Mouse (Mus musculus) frontal cortex, adult (tissue): Measurements from ENCODE around the gene Adam10.

Experiments
- ATAC-seq: cut with Nextera tagmentation; 2 replicates; pipeline ENCODE4 v1.9.2; 2017; ENCODE audit warnings: mild to moderate bottlenecking, moderate library complexity, mixed read lengths; ENCODE audit not compliant: low TSS enrichment

Adam10 gene

GRCm38 (mm10) chr9:70788705-70789104, 109.9 kb downstream of the Adam10 start:
- peak; percentile 93 for ATAC-seq

- ATAC-seq: no peak
Observed at GRCm38 (mm10) chr9:70790621-70791020, 111.8 kb downstream of the Adam10 start.

DNA sequence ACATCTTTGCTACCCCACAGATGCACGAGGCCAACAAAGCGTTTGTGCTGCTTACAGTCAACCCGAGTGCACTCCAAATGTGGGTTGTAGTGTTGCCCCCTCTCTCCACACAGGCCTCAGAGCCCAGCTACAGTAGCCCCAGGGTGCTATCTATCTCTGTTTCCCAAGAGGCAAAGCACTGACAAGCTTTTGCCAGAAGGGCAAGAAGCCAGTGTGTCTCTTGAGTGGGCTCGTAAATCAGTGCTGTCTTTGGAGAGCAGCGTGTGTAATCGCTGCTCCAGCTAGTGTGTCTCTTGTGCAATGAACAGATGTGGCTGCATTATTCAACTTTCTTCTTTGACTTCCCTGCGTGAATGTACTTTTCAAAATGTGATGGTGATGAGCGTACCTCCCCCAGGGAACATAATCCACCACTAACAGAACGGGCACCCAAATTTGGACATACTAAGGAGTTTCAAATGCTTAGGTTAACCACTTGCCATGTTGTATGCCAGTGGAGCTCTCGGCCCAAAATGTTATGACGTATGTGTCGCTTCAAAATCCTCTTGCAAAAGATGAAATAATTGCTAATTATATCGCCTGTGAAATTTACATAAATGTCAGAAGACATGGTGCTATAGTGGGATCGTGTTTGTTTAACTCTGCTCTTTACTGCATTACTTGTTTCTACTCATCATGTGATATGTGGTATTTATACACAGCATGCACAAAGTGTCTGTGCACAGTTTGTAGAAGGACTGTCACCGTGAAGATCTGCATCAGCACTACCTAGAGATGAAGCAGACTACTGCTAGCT, 116.0 kb downstream of the Adam10 start:
- ATAC-seq: peak; percentile 75

GRCm38 (mm10) chr9:70795439-70795757, 116.6 kb downstream of the Adam10 start:
- no peak for ATAC-seq

DNA sequence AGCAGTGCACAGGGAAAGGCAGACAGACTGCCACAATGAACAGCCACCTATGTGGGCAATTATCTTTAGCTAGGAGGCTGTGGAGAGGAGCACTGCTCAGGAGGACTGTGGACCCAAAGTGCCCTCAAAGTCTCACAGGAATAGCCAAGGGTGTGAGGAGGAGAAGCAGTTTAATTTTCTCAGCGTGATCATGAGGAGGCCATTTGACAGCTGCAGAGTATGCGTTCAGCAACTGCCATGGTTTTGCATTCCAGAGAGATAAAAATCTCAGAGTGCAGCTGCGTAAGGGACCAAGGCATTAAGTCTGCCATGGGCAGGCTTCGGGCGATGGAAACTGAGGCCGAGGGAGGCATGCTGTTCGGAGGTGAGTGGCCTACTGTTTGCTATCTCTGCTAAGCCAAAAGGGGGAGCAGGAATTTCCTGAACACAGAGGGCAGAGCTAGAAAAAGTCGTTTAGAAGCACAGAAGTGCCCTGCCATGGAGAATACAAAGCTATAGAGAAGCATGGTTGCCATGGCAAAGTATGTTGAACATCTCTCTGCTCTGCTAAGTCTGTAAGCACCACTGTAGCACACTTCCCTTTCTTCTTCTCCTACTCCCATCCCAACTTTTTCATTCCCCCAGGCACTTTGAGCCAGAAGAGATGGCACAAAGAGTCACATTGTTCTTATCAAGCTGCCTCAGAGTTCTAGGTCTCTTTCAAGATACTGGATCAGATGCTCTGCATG, 122.0 kb downstream of the Adam10 start:
- no peak for ATAC-seq

GRCm38 (mm10) chr9:70801761-70802160, 123.0 kb downstream of the Adam10 start:
- no peak for ATAC-seq

DNA sequence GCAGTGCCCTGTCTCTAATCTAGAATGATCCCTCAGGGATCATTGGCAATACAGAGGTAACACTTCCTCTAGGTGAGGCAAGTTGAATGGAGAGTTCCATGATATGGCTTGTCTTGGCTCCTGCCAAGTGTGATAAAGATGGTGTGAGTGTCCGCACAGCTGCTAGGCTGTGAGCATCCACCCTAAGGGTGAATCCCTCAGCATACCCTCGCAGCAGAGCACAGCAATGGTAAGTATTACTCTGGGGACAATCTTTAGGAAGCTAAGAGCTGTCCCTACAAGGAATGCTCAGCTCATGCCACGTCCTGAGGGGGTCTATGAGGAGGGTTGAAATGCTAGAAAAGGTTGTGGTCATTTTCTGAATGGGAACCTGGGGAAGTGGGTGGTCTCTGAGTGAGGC, 124.0 kb downstream of the Adam10 start:
- ATAC-seq: no peak

GRCm38 (mm10) chr9:70806069-70806468, 127.3 kb downstream of the Adam10 start:
- ATAC-seq: no peak

DNA sequence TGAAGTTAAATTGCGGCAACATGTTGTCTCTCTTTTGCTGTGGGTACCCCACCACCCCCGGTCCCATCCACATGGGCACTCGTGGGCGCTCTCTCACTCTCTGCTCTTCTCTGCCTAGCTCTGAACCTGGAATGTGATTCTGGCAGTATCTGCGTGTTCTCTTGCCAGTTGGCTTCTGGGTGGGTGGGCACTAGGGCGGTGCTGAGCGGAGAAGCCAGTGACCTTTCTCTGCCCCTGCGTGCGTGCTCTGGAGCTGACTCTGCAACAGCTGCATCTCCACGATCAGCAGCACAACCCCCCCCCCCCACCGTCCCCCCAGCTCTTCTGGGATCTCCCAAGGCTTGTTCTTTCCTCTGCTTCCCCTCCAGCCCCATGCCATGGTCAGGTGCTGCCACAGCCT, 128.9 kb downstream of the Adam10 start:
- no peak for ATAC-seq

DNA sequence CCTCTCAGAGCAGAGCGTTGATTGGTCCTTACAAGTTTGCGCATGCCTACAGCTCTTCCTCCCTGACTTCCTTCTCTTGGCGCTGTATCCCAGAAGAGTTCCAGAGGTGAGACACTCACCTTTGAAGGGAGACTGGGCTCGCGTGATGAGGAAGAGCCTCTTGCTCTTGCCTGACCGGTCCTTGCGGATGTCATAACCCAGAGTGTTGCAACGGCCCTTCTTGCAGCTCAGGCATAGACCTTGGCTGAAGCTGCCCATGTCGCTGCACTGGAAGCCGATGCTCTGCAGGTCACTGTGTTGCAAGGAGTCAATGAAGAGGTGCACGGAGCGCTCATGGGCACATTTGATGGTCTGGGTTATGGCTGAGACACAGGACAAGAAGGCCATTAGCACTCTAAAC, 133.8 kb downstream of the Adam10 start:
- no peak for ATAC-seq

DNA sequence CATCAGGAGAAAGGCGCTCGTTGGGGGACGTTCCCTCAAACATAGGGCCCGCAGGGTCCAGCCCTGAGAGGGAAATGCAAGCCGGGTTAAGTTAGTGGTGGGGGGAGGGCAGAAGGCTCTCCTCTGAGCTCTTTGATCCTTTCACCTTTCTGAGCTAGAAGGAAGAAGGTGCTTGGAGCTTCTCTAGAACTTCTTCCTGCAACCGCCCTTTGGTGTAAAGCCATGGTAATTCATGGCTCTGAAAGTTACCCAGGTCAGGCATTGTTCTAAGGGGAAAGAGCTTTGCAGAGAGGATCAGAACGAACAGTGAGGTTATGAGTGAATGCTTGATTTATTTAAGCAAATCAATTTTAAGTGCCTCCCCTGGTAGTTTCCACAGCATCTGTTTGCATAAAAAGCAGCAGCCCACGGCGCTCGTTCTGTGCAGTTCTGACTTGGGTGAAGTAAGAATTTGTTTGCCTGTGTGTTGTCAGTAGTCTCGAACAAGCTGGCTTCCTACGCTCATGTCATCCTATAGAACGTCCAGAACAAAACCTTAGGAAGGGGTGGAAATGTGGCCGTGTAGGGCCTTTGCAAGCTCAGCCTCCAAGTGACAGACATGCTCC, 138.0 kb downstream of the Adam10 start:
- peak; percentile 91 for ATAC-seq

- ATAC-seq: peak; percentile 54
Observed at GRCm38 (mm10) chr9:70817396-70817795, 138.6 kb downstream of the Adam10 start.

DNA sequence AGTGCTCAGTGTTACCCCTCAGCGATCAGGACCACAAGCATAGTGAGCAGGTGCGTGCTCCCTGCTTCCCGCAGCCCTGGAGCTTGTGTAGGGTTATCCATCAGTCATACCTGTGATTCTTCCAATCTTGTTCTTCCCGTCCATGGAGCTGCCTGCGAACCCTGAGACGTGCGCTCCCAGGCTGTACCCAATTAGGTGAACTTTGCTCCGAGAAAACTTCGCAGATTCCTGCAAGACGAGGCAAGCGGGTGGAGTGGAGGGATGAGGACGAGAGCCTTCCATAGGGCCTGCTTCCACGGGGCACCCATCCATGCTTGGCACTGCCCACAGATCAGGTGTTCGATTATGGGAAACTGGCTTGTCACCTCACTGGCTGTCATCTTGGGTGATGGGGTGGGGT, 139.9 kb downstream of the Adam10 start:
- ATAC-seq: no peak

GRCm38 (mm10) chr9:70824103-70824502, 145.3 kb downstream of the Adam10 start:
- ATAC-seq: no peak

DNA sequence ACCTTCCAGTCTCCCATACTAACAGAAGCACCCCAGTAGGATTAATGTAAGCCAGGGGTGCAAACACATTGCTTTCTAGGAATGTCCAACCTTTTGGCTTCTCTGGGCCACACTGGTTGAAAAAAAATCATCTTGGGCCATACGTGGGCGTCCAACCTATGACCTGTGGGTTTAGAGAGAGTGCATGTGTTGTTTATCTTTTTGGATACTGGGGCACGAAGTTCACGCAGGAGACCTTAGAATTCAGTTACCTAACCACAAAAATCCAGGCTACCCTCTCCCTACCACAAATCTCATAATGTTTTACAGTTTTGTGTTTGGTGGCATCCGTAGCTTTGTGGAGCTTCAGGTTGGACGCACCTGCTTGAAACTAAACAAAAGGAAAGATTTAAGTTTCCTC, 149.1 kb downstream of the Adam10 start:
- no peak for ATAC-seq
